12 mouse cellular contexts compared by ENCODE assay signal in genomic region chr6:125222146-125222545, GRCm38 (mm10). TPM values are rescaled to one million over a fixed set of nuclear protein-coding genes. Genes with fewer than 3 reads are reported as not detected.
DNase-seq lines count a peak whose midpoint lies in the region; ATAC-seq lines count a peak whose summit lies in the region.
"Had no signal": no experiment of that assay in that cellular context is flagged by ENCODE, and none has a peak within 500 bp of the region (broad histone marks: within the 10 kb centered on the region; RNA-seq: fewer than 3 reads in every experiment).

No protein-coding gene starts in this region.

- H3K9ac ChIP-seq in hindbrain, embryonic 13.5 days = 0 out of 2 replicates have a peak overlapping the region, but pooled peaks have one; percentile 15
- no peak overlapping the region for H3K9ac ChIP-seq in hindbrain, embryonic 12.5 days

- no peaks in the 10 kb centered on the region for H3K9me3 ChIP-seq in hindbrain, embryonic 13.5 days
- H3K9me3 ChIP-seq in hindbrain, embryonic 12.5 days (replicated peaks) = no peaks in the 10 kb centered on the region
- H3K9me3 ChIP-seq: hindbrain, embryonic 10.5 days; limb, embryonic 10.5 days had no signal

- no peak overlapping the region for H3K4me3 ChIP-seq in hindbrain, embryonic 13.5 days
- H3K4me3 ChIP-seq in hindbrain, embryonic 12.5 days = no peak overlapping the region
- H3K4me3 ChIP-seq: hindbrain, embryonic 10.5 days; limb, embryonic 10.5 days had no signal

- 0 out of 2 replicates have a peak, but pooled peaks cover under 1% of the 10 kb centered on the region for H3K27me3 ChIP-seq in hindbrain, embryonic 13.5 days
- peaks cover under 1% of the 10 kb centered on the region; the same call in 1 of the 2 replicates for H3K27me3 ChIP-seq in hindbrain, embryonic 12.5 days

- no peak for ATAC-seq in hindbrain, embryonic 13.5 days (ENCODE audit: low FRiP score)
- ATAC-seq in hindbrain, embryonic 12.5 days (ENCODE audit: low FRiP score) = no peak
- ATAC-seq: forebrain, embryonic 16.5 days had no signal

- no peak overlapping the region for H3K27ac ChIP-seq in hindbrain, embryonic 13.5 days
- H3K27ac ChIP-seq in hindbrain, embryonic 12.5 days = no peak overlapping the region
- H3K27ac ChIP-seq: hindbrain, embryonic 10.5 days; limb, embryonic 10.5 days had no signal

- DNase-seq in CD4-positive, CD25-positive, alpha-beta regulatory T cell, adult 2 months (ENCODE audit: low read depth, low spot score) = peak; percentile 90
- DNase-seq in lung, postnatal 10 days = peak; percentile 48
- DNase-seq in spleen, postnatal 36 days (ENCODE audit: low spot score in 2 of 2) = peak; percentile 92 to 94
- DNase-seq in yolk sac, embryonic 10.5 days (ENCODE audit: low spot score) = no peak
- DNase-seq in embryo, embryonic 10.5 days (ENCODE audit: low spot score) = no peak
- no peak for DNase-seq in layer of hippocampus, adult 11-12 months (ENCODE audit: low spot score)

- H3K4me2 ChIP-seq in hindbrain, embryonic 13.5 days = no peak overlapping the region
- no peak overlapping the region for H3K4me2 ChIP-seq in hindbrain, embryonic 12.5 days (replicated peaks)

- no peaks in the 10 kb centered on the region for H3K4me1 ChIP-seq in hindbrain, embryonic 13.5 days (replicated peaks)
- H3K4me1 ChIP-seq in hindbrain, embryonic 12.5 days = no peaks in the 10 kb centered on the region
- H3K4me1 ChIP-seq: hindbrain, embryonic 10.5 days; limb, embryonic 10.5 days had no signal

- H3K36me3 ChIP-seq in hindbrain, embryonic 13.5 days = peaks cover 16% of the 10 kb centered on the region
- no peaks in the 10 kb centered on the region; the same call in 1 of the 2 replicates for H3K36me3 ChIP-seq in hindbrain, embryonic 12.5 days

- WGBS in hindbrain, embryonic 13.5 days = 75% methylated on average over 2 of the region's 2 CpGs
- 80% methylated on average over 2 of the region's 2 CpGs for WGBS in hindbrain, embryonic 12.5 days

RNA-seq across cellular contexts. Expression of gene Vamp1, which starts 6.8 kb away (rescaled TPM):
- 11.3 and 12.9 TPM in 2 replicates for polyA plus RNA-seq in hindbrain, embryonic 13.5 days (2015; fragmentation: Nextera tagmentation; extraction: Ambion mirVana)
- polyA plus RNA-seq in hindbrain, embryonic 12.5 days (2016; fragmentation: Nextera tagmentation; extraction: Ambion mirVana) = 5.9 and 6.0 TPM in 2 replicates

RNA-seq across cellular contexts. Expression of gene Tapbpl, which starts 9.5 kb away (rescaled TPM):
- 4.3 and 5.0 TPM in 2 replicates for polyA plus RNA-seq in hindbrain, embryonic 13.5 days (2015; fragmentation: Nextera tagmentation; extraction: Ambion mirVana)
- 2.5 and 2.9 TPM in 2 replicates for polyA plus RNA-seq in hindbrain, embryonic 12.5 days (2016; fragmentation: Nextera tagmentation; extraction: Ambion mirVana)

RNA-seq across cellular contexts. Expression of gene Cd27, which starts 14.7 kb away (rescaled TPM):
- 1.5 and 2.2 TPM in 2 replicates for polyA plus RNA-seq in hindbrain, embryonic 13.5 days (2015; fragmentation: Nextera tagmentation; extraction: Ambion mirVana)
- 1.6 and 1.9 TPM in 2 replicates for polyA plus RNA-seq in hindbrain, embryonic 12.5 days (2016; fragmentation: Nextera tagmentation; extraction: Ambion mirVana)
- polyA plus RNA-seq: cortical plate, adult 2 months had no signal

RNA-seq across cellular contexts. Expression of gene Mrpl51, which starts 30.5 kb away (rescaled TPM):
- polyA plus RNA-seq in hindbrain, embryonic 13.5 days (2015; fragmentation: Nextera tagmentation; extraction: Ambion mirVana) = 158 and 164 TPM in 2 replicates
- polyA plus RNA-seq in hindbrain, embryonic 12.5 days (2016; fragmentation: Nextera tagmentation; extraction: Ambion mirVana) = 163 and 165 TPM in 2 replicates

RNA-seq across cellular contexts. Expression of gene Ncapd2, which starts 30.6 kb away (rescaled TPM):
- 56.7 and 62.9 TPM in 2 replicates for polyA plus RNA-seq in hindbrain, embryonic 13.5 days (2015; fragmentation: Nextera tagmentation; extraction: Ambion mirVana)
- 140 and 142 TPM in 2 replicates for polyA plus RNA-seq in hindbrain, embryonic 12.5 days (2016; fragmentation: Nextera tagmentation; extraction: Ambion mirVana)

Comparison
In these comparisons a context has a peak if more than half of its experiments do, and no peak if none do; other contexts are left out.
1. DNase-seq: peak in CD4-positive, CD25-positive, alpha-beta regulatory T cell, adult 2 months (single experiment), lung, postnatal 10 days (single experiment) and spleen, postnatal 36 days (2 of 2); none in yolk sac, embryonic 10.5 days (single experiment), embryo, embryonic 10.5 days (single experiment) and layer of hippocampus, adult 11-12 months (single experiment).